Mouse (Mus musculus): Measurements from ENCODE around the gene Nit1. TPM values are rescaled to one million over a fixed set of nuclear protein-coding genes. Genes with fewer than 3 reads are reported as not detected.

Gene Nit1
- polyA plus RNA-seq, 1 experiment from 2014 or later, result 51.2 TPM

DNA sequence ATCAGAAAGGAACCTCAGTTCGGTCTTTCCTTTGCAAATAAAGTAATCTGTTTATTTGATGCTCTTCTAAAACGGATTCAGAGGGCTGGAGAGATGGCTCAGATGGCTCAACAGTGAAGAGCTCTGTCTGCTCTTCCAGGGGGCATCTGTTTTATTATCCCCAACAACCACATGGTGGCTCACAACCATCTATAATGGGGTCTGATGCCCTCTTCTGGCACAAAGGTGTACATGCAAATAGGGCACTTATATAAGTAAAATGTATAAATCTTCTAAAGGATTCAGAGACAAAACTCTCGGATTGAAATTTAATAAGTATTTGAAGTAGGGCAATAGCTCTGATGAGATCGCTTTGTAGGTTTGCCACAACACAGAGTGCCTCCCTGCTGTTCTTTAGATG lies 13.0 kb upstream of the Nit1 start:
- no peak overlapping the region for H3K27ac ChIP-seq (ENCODE audit: low read depth, low read length)
- 75% methylated on average over 4 of the region's 4 CpGs for WGBS
- no peaks in the 10 kb centered on the region for H3K9me3 ChIP-seq (ENCODE audit: control insufficient read depth, low read length)
- ATAC-seq, result no peak
- H3K4me2 ChIP-seq (ENCODE audit: low read length), result no peak overlapping the region
- peaks cover 12% of the 10 kb centered on the region for H3K4me1 ChIP-seq (ENCODE audit: control insufficient read depth, insufficient read depth, low read depth, low read length)
- H3K4me3 ChIP-seq (ENCODE audit: low read length), result no peak overlapping the region
- no peaks in the 10 kb centered on the region for H3K27me3 ChIP-seq (replicated peaks; ENCODE audit: control insufficient read depth, insufficient read depth, low read length)
- H3K36me3 ChIP-seq (ENCODE audit: control insufficient read depth, insufficient read depth, low read length), result peaks cover 9% of the 10 kb centered on the region
- H3K9ac ChIP-seq (ENCODE audit: low read depth, low read length), result no peak overlapping the region

- ATAC-seq, result no peak
- H3K4me2 ChIP-seq (ENCODE audit: low read length), result no peak overlapping the region
- no peaks in the 10 kb centered on the region for H3K9me3 ChIP-seq (ENCODE audit: control insufficient read depth, low read length)
- H3K36me3 ChIP-seq (ENCODE audit: control insufficient read depth, insufficient read depth, low read length), result peaks cover 9% of the 10 kb centered on the region
- 92% methylated on average over 2 of the region's 2 CpGs for WGBS
- no peak overlapping the region for H3K9ac ChIP-seq (ENCODE audit: low read depth, low read length)
- no peak overlapping the region for H3K27ac ChIP-seq (ENCODE audit: low read depth, low read length)
- H3K27me3 ChIP-seq (replicated peaks; ENCODE audit: control insufficient read depth, insufficient read depth, low read length), result no peaks in the 10 kb centered on the region
- no peak overlapping the region for H3K4me3 ChIP-seq (ENCODE audit: low read length)
- H3K4me1 ChIP-seq (ENCODE audit: control insufficient read depth, insufficient read depth, low read depth, low read length), result peaks cover 12% of the 10 kb centered on the region
Observed at GRCm38 (mm10) chr1:171356814-171357213, 11.4 kb upstream of the Nit1 start.

DNA sequence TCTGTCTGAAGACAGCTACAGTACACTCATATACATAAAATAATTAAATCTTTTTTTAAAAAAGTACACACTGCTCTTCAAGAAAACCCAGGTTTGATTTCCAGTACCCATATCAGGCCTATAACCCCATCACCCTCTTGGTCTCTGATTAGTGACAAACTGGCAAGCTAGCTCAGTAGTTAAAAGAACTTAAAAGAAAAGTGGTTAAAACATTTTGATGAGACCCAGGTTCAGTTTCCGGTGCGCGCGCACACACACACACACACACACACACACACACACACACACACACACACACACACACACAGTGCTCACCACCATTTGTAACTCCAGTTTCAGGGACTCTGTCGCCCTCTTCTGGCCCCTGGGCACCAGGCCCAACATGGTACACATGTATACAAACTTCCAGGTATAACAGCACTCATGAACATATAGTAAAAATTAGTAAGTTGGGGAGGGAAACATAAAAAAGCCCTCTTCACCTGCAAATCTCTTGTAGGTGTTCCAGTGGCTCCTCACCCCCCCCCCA lies 10.4 kb upstream of the Nit1 start:
- H3K4me1 ChIP-seq (ENCODE audit: control insufficient read depth, insufficient read depth, low read depth, low read length), result peaks cover 7% of the 10 kb centered on the region
- no peak overlapping the region for H3K27ac ChIP-seq (ENCODE audit: low read depth, low read length)
- no peaks in the 10 kb centered on the region for H3K27me3 ChIP-seq (replicated peaks; ENCODE audit: control insufficient read depth, insufficient read depth, low read length)
- H3K4me3 ChIP-seq (ENCODE audit: low read length), result no peak overlapping the region
- peaks cover 9% of the 10 kb centered on the region for H3K36me3 ChIP-seq (ENCODE audit: control insufficient read depth, insufficient read depth, low read length)
- no peak overlapping the region for H3K4me2 ChIP-seq (ENCODE audit: low read length)
- H3K9ac ChIP-seq (ENCODE audit: low read depth, low read length), result no peak overlapping the region
- no peak for ATAC-seq
- 78% methylated on average over 5 of the region's 5 CpGs for WGBS
- no peaks in the 10 kb centered on the region for H3K9me3 ChIP-seq (ENCODE audit: control insufficient read depth, low read length)

- ATAC-seq, result no peak
- WGBS, result 94% methylated on average over 2 of the region's 2 CpGs
- Histone ChIP-seq H3K9ac (ENCODE audit: low read depth, low read length) (no peak overlapping the region), H3K36me3 (ENCODE audit: control insufficient read depth, insufficient read depth, low read length) (no peaks in the 10 kb centered on the region), H3K9me3 (ENCODE audit: control insufficient read depth, low read length) (peaks cover 6% of the 10 kb centered on the region), H3K27me3 (replicated peaks; ENCODE audit: control insufficient read depth, insufficient read depth, low read length) (no peaks in the 10 kb centered on the region), H3K27ac (ENCODE audit: low read depth, low read length) (no peak overlapping the region), H3K4me2 (ENCODE audit: low read length) (no peak overlapping the region), H3K4me1 (ENCODE audit: control insufficient read depth, insufficient read depth, low read depth, low read length) (peaks cover 19% of the 10 kb centered on the region), H3K4me3 (ENCODE audit: low read length) (no peak overlapping the region)
Observed at GRCm38 (mm10) chr1:171349210-171349609, 3.8 kb upstream of the Nit1 start.

- ATAC-seq, result no peak
- H3K27me3 ChIP-seq (replicated peaks; ENCODE audit: control insufficient read depth, insufficient read depth, low read length), result no peaks in the 10 kb centered on the region
- peaks cover 6% of the 10 kb centered on the region for H3K9me3 ChIP-seq (ENCODE audit: control insufficient read depth, low read length)
- H3K36me3 ChIP-seq (ENCODE audit: control insufficient read depth, insufficient read depth, low read length), result no peaks in the 10 kb centered on the region
- H3K4me1 ChIP-seq (ENCODE audit: control insufficient read depth, insufficient read depth, low read depth, low read length), result peaks cover 20% of the 10 kb centered on the region
- H3K9ac ChIP-seq (ENCODE audit: low read depth, low read length), result no peak overlapping the region
- H3K4me2 ChIP-seq (ENCODE audit: low read length), result no peak overlapping the region
- H3K27ac ChIP-seq (ENCODE audit: low read depth, low read length), result no peak overlapping the region
- WGBS, result 91% methylated on average over 3 of the region's 3 CpGs
- no peak overlapping the region for H3K4me3 ChIP-seq (ENCODE audit: low read length)
Observed at GRCm38 (mm10) chr1:171348665-171349064, 3.2 kb upstream of the Nit1 start.

GRCm38 (mm10) chr1:171346095-171346450 lies 627 bp upstream of the Nit1 start:
- no peak; the same call in 1 of the 2 replicates for ATAC-seq
- H3K9me3 ChIP-seq (ENCODE audit: control insufficient read depth, low read length), result peaks cover 6% of the 10 kb centered on the region
- peaks cover 20% of the 10 kb centered on the region for H3K4me1 ChIP-seq (ENCODE audit: control insufficient read depth, insufficient read depth, low read depth, low read length)
- peak overlapping the region; percentile 77 for H3K27ac ChIP-seq (ENCODE audit: low read depth, low read length)
- H3K4me3 ChIP-seq (ENCODE audit: low read length), result peak overlapping the region; percentile 89
- 2% methylated on average over 14 of the region's 14 CpGs for WGBS
- peak overlapping the region; percentile 91 for H3K4me2 ChIP-seq (ENCODE audit: low read length)
- H3K36me3 ChIP-seq (ENCODE audit: control insufficient read depth, insufficient read depth, low read length), result peaks cover 19% of the 10 kb centered on the region
- H3K9ac ChIP-seq (ENCODE audit: low read depth, low read length), result peak overlapping the region; percentile 86
- no peaks in the 10 kb centered on the region for H3K27me3 ChIP-seq (replicated peaks; ENCODE audit: control insufficient read depth, insufficient read depth, low read length)

DNA sequence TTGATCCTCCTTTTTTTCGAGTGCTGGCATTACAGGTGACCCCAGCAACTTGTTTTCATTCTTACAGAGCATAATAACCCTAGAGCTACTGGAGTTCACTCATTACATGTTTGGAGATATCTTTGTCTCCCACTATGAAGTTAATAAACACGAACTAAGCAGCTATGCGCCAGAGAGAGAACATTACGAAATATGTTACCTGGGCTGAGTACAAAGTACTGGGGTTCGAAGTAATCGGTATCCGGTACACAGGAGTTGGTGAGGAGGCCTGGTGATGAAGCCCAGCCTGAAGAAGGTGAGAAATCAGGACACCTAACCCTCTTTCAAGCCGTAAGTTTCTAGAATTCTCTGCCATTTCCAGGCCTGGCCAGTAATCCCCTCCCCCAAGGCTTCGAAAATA lies 731 bp downstream of the Nit1 start:
- peak overlapping the region; percentile 91 for H3K4me2 ChIP-seq (ENCODE audit: low read length)
- H3K4me1 ChIP-seq (ENCODE audit: control insufficient read depth, insufficient read depth, low read depth, low read length), result peaks cover 20% of the 10 kb centered on the region
- no peaks in the 10 kb centered on the region for H3K27me3 ChIP-seq (replicated peaks; ENCODE audit: control insufficient read depth, insufficient read depth, low read length)
- no peak for ATAC-seq
- WGBS, result 83% methylated on average over 9 of the region's 9 CpGs
- H3K9me3 ChIP-seq (ENCODE audit: control insufficient read depth, low read length), result peaks cover 6% of the 10 kb centered on the region
- H3K4me3 ChIP-seq (ENCODE audit: low read length), result peak overlapping the region; percentile 89
- H3K36me3 ChIP-seq (ENCODE audit: control insufficient read depth, insufficient read depth, low read length), result peaks cover 32% of the 10 kb centered on the region
- H3K9ac ChIP-seq (ENCODE audit: low read depth, low read length), result peak overlapping the region; percentile 86
- H3K27ac ChIP-seq (ENCODE audit: low read depth, low read length), result peak overlapping the region; percentile 77; the same call in 1 of the 2 replicates

DNA sequence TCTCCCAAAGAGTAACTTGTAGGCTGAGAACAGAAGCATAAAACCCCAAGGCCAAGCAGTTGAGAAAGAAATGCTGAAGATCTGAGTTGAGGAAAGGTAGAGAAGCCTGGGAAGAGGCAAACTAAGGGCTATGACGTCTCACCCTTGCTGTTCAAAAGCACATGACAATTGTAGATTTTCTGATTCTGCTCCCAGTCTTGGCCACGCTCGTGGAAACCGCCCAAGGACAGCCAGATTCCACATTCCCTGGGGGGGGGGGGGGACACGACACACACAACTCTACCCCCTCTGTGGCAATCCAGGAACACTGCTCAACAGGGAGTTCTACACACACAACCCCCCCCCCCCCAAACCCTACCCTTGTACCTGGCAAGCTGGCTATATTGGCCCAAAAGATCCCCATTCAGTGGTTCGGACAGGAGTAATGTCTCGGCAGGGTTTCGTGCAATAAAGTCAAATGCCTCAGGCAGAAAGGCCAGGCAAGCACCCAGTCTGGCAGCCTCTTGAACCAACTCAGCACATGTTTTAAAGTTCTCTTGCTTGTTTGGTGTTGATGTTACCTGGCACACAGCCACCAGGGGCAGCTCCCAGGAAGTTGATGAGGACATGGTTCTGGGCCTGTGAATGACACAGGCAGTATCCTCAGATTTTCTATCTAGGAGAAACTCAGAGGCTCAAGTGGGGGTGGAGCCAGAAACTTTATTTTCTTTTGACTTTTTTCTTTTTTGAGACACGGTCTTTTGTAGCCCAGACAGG lies 1.3 kb downstream of the Nit1 start:
- Histone ChIP-seq H3K9ac (ENCODE audit: low read depth, low read length) (no peak overlapping the region), H3K4me3 (ENCODE audit: low read length) (no peak overlapping the region), H3K4me2 (ENCODE audit: low read length) (peak overlapping the region; percentile 91), H3K27ac (ENCODE audit: low read depth, low read length) (no peak overlapping the region), H3K4me1 (ENCODE audit: control insufficient read depth, insufficient read depth, low read depth, low read length) (peaks cover 20% of the 10 kb centered on the region), H3K27me3 (replicated peaks; ENCODE audit: control insufficient read depth, insufficient read depth, low read length) (no peaks in the 10 kb centered on the region), H3K9me3 (ENCODE audit: control insufficient read depth, low read length) (peaks cover 6% of the 10 kb centered on the region), H3K36me3 (ENCODE audit: control insufficient read depth, insufficient read depth, low read length) (peaks cover 38% of the 10 kb centered on the region)
- ATAC-seq, result no peak
- WGBS, result 88% methylated on average over 9 of the region's 9 CpGs

DNA sequence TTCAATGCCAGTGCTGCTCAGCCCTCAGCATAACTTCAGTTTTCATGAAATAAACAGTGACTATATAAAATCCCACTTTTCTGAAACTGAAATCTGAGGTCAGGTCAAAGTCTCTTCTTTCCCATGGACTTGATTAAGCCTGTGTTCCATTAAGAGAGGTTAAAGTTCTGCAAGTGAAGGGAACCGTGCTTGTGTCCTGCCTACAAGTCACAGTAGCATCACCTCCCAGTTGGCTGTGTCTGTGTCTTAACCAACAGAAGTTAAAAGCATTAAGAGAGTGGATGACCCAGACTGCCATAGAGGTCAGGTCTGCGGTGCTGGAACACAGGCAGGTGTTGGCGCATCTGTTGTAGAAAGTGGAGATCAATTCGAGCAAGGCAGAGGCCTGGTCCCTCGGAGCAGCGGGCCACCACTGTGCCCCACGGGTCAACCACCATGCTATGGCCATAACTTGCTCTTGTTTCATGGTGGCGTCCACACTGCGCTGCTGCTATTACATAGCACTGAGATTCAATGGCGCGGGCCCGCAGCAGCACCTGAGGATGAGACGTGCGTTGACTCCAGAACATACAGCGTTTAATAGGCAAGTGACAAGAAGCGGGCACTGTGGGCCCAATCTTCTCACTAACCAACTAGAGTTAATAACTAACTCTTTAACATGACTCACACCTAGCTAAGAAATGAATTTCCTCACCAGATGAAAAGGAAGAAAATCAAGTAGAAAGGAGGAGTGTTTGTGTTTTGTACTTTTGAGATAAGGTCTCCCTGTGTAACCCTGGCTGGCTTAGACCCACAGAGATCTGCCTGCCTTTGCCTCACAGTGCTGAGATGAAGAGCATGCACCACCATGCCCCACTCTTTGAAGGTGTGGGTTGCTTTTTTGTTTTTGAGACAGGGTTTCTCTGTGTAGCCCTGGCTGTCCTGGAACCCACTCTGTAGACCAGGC lies 2.9 kb downstream of the Nit1 start:
- H3K27ac ChIP-seq (ENCODE audit: low read depth, low read length), result no peak overlapping the region
- H3K4me2 ChIP-seq (ENCODE audit: low read length), result no peak overlapping the region
- no peak for ATAC-seq
- 95% methylated on average over 16 of the region's 16 CpGs for WGBS
- peaks cover 45% of the 10 kb centered on the region for H3K36me3 ChIP-seq (ENCODE audit: control insufficient read depth, insufficient read depth, low read length)
- H3K4me1 ChIP-seq (ENCODE audit: control insufficient read depth, insufficient read depth, low read depth, low read length), result peaks cover 20% of the 10 kb centered on the region
- H3K27me3 ChIP-seq (replicated peaks; ENCODE audit: control insufficient read depth, insufficient read depth, low read length), result no peaks in the 10 kb centered on the region
- H3K9me3 ChIP-seq (ENCODE audit: control insufficient read depth, low read length), result peaks cover 6% of the 10 kb centered on the region
- no peak overlapping the region for H3K4me3 ChIP-seq (ENCODE audit: low read length)
- no peak overlapping the region for H3K9ac ChIP-seq (ENCODE audit: low read depth, low read length)

All from hindbrain, embryonic 16.5 days (tissue).